Mouse (Mus musculus) liver, adult 2 months (tissue): Measurements from ENCODE around the gene Vsig8. TPM values are rescaled to one million over a fixed set of nuclear protein-coding genes. Genes with fewer than 3 reads are reported as not detected.

Experiments
- DNase-seq: peaks from one replicate; pipeline ENCODE4 v3.0.0-alpha.2; 2011; ENCODE audit warnings: low read depth, low spot score; ENCODE audit errors: extremely low read depth
- H3K27ac ChIP-seq: fragments of 200-500 bp; replicated peaks from 2 replicates; pipeline ENCODE4 v1.5.1; 2012; ENCODE audit warnings: low read depth, mild to moderate bottlenecking, control low read depth, inconsistent platforms, low read length; ENCODE audit not compliant: insufficient read depth
- H3K27me3 ChIP-seq: fragments of 200-500 bp; 2 replicates; pipeline ENCODE4 v1.6.1; 2012; ENCODE audit warnings: mild to moderate bottlenecking, moderate library complexity, low read length, inconsistent platforms; ENCODE audit not compliant: control insufficient read depth, insufficient read depth
- H3K36me3 ChIP-seq: fragments of 200-500 bp; 2 replicates; pipeline ENCODE4 v1.6.1; 2012; ENCODE audit warnings: low read length, inconsistent platforms; ENCODE audit not compliant: control insufficient read depth, insufficient read depth
- H3K4me1 ChIP-seq: fragments of 200-500 bp; 2 replicates; pipeline ENCODE4 v1.6.1; 2011; ENCODE audit warnings: low read length; ENCODE audit not compliant: control insufficient read depth, insufficient read depth
- H3K4me3 ChIP-seq: fragments of 200-500 bp; 2 replicates; pipeline ENCODE4 v1.5.1; 2011; ENCODE audit warnings: low read depth, mild to moderate bottlenecking, control low read depth, low read length, moderate library complexity; ENCODE audit not compliant: insufficient read depth
- H3K79me2 ChIP-seq: fragments of 200-500 bp; 2 replicates; pipeline ENCODE4 v1.6.1; 2012; ENCODE audit warnings: inconsistent platforms, mild to moderate bottlenecking, low read length, moderate library complexity; ENCODE audit not compliant: control insufficient read depth, insufficient read depth
- H3K9ac ChIP-seq: fragments of 200-500 bp; 2 replicates; pipeline ENCODE4 v1.6.1; 2012; ENCODE audit warnings: low read depth, mild to moderate bottlenecking, control low read depth, inconsistent platforms, low read length
- CTCF ChIP-seq: fragments of 200-500 bp; IDR thresholded peaks from 2 replicates; pipeline ENCODE4 v1.5.1; 2011; ENCODE audit warnings: low read depth, low read length, control low read depth
- POLR2A ChIP-seq: fragments of 200-500 bp; IDR thresholded peaks from 2 replicates; pipeline ENCODE4 v1.6.1; 2011; ENCODE audit warnings: low read length, control low read depth; ENCODE audit not compliant: insufficient read depth; ENCODE audit errors: extremely low read depth
- WGBS: fragments of 180-500 bp; shearing (Covaris S2); methylation state at CpG from one replicate; pipeline ENCODE4 v1.1.7; 2018; 5-methylcytosine and 5-hydroxymethylcytosine counted together
- polyA plus RNA-seq: library from polyadenylated mRNA; depleted of rRNA; stranded (reverse); fragments of >200 nt; gene quantifications from 2 replicates; pipeline ENCODE4 v1.2.3, GENCODE M21; 2012
- total RNA-seq: library from RNA; depleted of rRNA; stranded (reverse); fragments of >200 nt; gene quantifications from 2 replicates; pipeline ENCODE4 v1.2.3, GENCODE M21; 2014

Vsig8 gene
- total and polyA plus RNA-seq, 2 experiments, result not detected

DNA sequence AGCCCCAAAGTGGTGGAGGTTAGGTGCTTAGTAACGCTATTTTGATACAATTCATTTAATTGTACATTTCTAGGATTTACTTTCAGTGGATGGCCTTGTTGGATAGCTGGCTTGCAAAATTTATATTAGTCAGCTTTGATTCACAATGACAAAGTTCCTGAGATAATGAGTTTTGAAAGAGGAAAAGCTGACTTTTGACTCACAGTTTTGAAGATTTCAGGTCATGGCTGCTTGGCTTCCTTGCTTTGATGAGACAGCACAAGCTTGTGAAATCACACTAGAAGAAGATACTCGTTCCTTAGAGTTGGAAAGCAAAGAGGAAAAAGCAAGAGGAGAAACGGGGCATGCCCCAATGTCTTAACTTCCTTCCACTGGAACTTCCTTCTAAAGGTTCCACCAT lies 10.4 kb downstream of the Vsig8 start:
- TF ChIP-seq CTCF, result no peak
- Histone ChIP-seq H3K79me2 (no peaks in the 10 kb centered on the region), H3K4me3 (no peak overlapping the region), H3K27me3 (peaks cover 5% of the 10 kb centered on the region; the same call in 1 of the 2 replicates), H3K36me3 (no peaks in the 10 kb centered on the region), H3K4me1 (peaks cover 3% of the 10 kb centered on the region; the same call in 1 of the 2 replicates), H3K9ac (no peak overlapping the region), H3K27ac (no peak overlapping the region)
- peak; percentile 15 for DNase-seq
- WGBS, result 59% methylated on average over 3 of the region's 3 CpGs

DNA sequence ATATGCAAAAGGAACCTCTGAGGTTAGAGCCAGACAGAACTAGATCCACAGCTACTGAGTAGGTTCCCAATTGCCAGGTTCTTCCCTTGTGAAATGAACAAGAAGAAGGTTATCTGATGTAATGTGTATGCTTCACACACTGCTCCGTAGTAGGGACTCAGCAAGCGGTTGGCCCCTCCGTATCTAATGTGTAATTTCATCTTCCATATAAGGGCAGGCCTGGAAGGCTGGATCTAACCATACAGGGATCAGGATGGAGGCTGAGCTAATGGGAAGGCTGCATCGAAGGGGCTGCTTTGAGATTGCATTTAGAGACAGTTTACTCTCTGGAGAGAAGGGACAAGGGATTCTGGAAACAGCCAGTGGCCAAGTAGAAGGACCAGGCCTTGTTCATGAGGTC lies 12.0 kb downstream of the Vsig8 start:
- WGBS, result 80% methylated on average over 4 of the region's 4 CpGs
- no peak for DNase-seq
- no peaks in the 10 kb centered on the region for H3K36me3 ChIP-seq
- H3K9ac ChIP-seq, result no peak overlapping the region
- no peaks in the 10 kb centered on the region for H3K79me2 ChIP-seq
- no peaks in the 10 kb centered on the region for H3K27me3 ChIP-seq
- no peaks in the 10 kb centered on the region; the same call in 1 of the 2 replicates for H3K4me1 ChIP-seq
- TF ChIP-seq POLR2A (no peak), CTCF (no peak)
- no peak overlapping the region for H3K27ac ChIP-seq
- no peak overlapping the region for H3K4me3 ChIP-seq

DNA sequence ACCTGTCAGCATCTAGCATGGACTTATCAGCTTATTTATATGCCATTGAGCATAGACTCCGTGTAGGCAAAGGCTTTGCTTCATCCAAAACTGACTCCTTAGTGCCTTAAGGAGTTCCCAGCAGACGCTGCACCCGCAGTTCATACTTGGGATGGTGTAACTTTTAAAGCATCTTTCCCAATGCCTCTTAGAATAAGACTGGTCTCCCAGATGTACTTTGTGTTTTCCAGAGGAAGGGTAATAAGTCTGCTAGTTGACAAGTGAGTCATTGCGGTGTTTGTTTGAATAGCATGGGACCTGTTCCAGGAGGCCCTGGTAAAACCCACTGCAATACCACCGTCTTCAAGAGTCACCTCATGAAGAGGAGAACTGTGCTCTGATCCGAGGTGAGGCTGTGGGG lies 24.4 kb downstream of the Vsig8 start:
- Histone ChIP-seq H3K4me1 (no peaks in the 10 kb centered on the region), H3K27me3 (no peaks in the 10 kb centered on the region), H3K9ac (no peak overlapping the region), H3K27ac (no peak overlapping the region), H3K4me3 (no peak overlapping the region), H3K79me2 (no peaks in the 10 kb centered on the region), H3K36me3 (no peaks in the 10 kb centered on the region)
- no peak for TF ChIP-seq POLR2A
- TF ChIP-seq CTCF, result no peak
- WGBS, result 75% methylated on average over 6 of the region's 6 CpGs
- DNase-seq, result no peak

DNA sequence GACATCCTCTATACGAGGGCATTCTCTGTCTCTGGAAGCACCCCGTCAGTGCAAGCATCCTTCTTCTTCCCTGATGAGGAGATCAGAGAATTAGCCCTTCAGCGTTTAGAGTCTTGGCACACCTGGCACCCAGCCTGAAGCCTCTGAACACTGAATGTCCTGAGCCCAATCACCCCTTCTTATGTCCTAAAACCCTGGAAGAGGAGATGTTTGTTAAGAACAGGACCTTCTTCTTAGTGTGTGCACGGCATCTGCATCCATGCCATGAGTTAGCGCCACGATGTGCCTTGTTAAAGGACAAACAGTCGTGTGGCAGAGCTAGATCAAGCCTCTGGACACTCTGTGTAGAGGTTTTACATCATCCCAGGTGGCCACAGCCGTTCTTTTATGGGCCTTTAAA lies 26.7 kb downstream of the Vsig8 start:
- H3K79me2 ChIP-seq, result no peaks in the 10 kb centered on the region
- TF ChIP-seq CTCF, result no peak
- 81% methylated on average over 8 of the region's 8 CpGs for WGBS

DNA sequence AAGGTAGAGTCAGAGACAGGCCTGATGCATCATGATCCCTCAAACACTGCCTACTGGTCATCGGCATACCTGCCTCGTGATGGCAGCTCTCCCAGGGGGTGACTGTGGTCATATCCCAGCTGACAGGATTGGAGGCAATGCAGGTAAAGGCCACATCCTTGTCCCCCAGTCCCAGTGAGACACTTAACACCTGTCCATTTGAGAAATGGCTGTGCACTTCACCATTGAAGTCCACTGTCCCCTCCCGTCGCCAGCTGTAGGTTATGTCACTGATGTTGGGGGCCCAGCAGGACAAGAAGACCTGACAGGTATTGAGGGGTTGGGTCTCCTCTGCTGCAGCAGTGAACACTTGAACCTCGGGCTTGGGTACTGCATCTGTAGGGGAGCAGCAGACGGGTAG lies 28.5 kb downstream of the Vsig8 start:
- no peaks in the 10 kb centered on the region for H3K36me3 ChIP-seq
- TF ChIP-seq POLR2A (no peak), CTCF (no peak)
- no peak overlapping the region for H3K27ac ChIP-seq
- H3K79me2 ChIP-seq, result no peaks in the 10 kb centered on the region
- no peak overlapping the region for H3K9ac ChIP-seq
- no peaks in the 10 kb centered on the region for H3K27me3 ChIP-seq
- DNase-seq, result no peak
- no peaks in the 10 kb centered on the region for H3K4me1 ChIP-seq
- WGBS, result 85% methylated on average over 6 of the region's 6 CpGs
- no peak overlapping the region for H3K4me3 ChIP-seq

More for the DNA sequence above, 26.7 kb downstream of the Vsig8 start:
- Histone ChIP-seq H3K27me3 (no peaks in the 10 kb centered on the region), H3K4me3 (no peak overlapping the region), H3K9ac (no peak overlapping the region), H3K36me3 (no peaks in the 10 kb centered on the region), H3K27ac (no peak overlapping the region), H3K4me1 (no peaks in the 10 kb centered on the region)
- no peak for DNase-seq

DNA sequence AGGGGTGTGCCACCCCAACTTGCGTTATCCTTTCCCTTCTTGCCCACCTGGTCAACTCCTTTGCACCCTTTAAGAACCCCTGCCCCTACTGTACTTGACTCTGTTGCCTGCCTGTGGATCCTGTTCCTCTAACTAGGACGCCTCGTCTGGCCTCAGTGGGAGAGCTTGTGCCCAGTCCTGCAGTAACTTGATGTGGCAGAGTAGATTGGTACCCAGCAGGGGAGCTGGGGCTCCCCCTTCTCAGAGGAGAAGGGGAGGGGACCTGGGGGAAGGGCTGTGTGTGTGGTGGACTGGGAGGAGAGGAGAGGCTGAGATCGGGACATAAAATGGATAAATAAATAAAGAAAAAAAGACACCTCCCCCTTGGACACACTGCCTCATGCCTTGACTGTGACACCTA lies 29.3 kb downstream of the Vsig8 start:
- no peaks in the 10 kb centered on the region for H3K27me3 ChIP-seq
- 57% methylated on average over 4 of the region's 4 CpGs for WGBS
- H3K4me1 ChIP-seq, result no peaks in the 10 kb centered on the region
- no peaks in the 10 kb centered on the region for H3K36me3 ChIP-seq
- H3K79me2 ChIP-seq, result no peaks in the 10 kb centered on the region
- no peak overlapping the region for H3K9ac ChIP-seq
- TF ChIP-seq CTCF (no peak), POLR2A (no peak)
- H3K27ac ChIP-seq, result no peak overlapping the region
- H3K4me3 ChIP-seq, result no peak overlapping the region
- no peak for DNase-seq
